Mouse (Mus musculus): ENCODE measurements around the gene Frmd4b. TPM values are rescaled to one million over a fixed set of nuclear protein-coding genes. Genes with fewer than 3 reads are reported as not detected.

The Frmd4b gene
- total RNA-seq, 2 experiments from 2014 or later, result 5.8 to 9.8 TPM

- DNase-seq, result no peak
Measured at GRCm38 (mm10) chr6:97580479-97581030, 36.8 kb downstream of the Frmd4b start.

- no peak for DNase-seq
Measured at GRCm38 (mm10) chr6:97579704-97580103, 37.6 kb downstream of the Frmd4b start.

GRCm38 (mm10) chr6:97578210-97578609 is 39.1 kb downstream of the Frmd4b start:
- DNase-seq, result no peak

GRCm38 (mm10) chr6:97577349-97577748 is 40.0 kb downstream of the Frmd4b start:
- no peak for DNase-seq

GRCm38 (mm10) chr6:97576565-97577346 is 40.6 kb downstream of the Frmd4b start:
- DNase-seq, result no peak

GRCm38 (mm10) chr6:97576096-97576495 is 41.2 kb downstream of the Frmd4b start:
- DNase-seq, result no peak

- no peak for DNase-seq
Measured at GRCm38 (mm10) chr6:97574973-97575372, 42.4 kb downstream of the Frmd4b start.

- DNase-seq, result no peak
Measured at GRCm38 (mm10) chr6:97572226-97572625, 45.1 kb downstream of the Frmd4b start.

- no peak for DNase-seq
Measured at GRCm38 (mm10) chr6:97568538-97568937, 48.8 kb downstream of the Frmd4b start.

- no peak for DNase-seq
Measured at GRCm38 (mm10) chr6:97566746-97567145, 50.6 kb downstream of the Frmd4b start.

- no peak for DNase-seq
Measured at GRCm38 (mm10) chr6:97557147-97557546, 60.2 kb downstream of the Frmd4b start.

- DNase-seq, result no peak
Measured at GRCm38 (mm10) chr6:97555637-97556036, 61.7 kb downstream of the Frmd4b start.

- DNase-seq, result no peak
Measured at GRCm38 (mm10) chr6:97553431-97553830, 63.9 kb downstream of the Frmd4b start.

- no peak for DNase-seq
Measured at GRCm38 (mm10) chr6:97552573-97552972, 64.8 kb downstream of the Frmd4b start.

GRCm38 (mm10) chr6:97551884-97552283 is 65.5 kb downstream of the Frmd4b start:
- no peak for DNase-seq

- DNase-seq, result no peak
Measured at GRCm38 (mm10) chr6:97551161-97551560, 66.2 kb downstream of the Frmd4b start.

- DNase-seq, result no peak
Measured at GRCm38 (mm10) chr6:97540458-97540857, 76.9 kb downstream of the Frmd4b start.

GRCm38 (mm10) chr6:97535763-97536445 is 81.4 kb downstream of the Frmd4b start:
- DNase-seq, result no peak

GRCm38 (mm10) chr6:97531043-97531442 is 86.3 kb downstream of the Frmd4b start:
- DNase-seq, result no peak

GRCm38 (mm10) chr6:97528961-97529680 is 88.2 kb downstream of the Frmd4b start:
- no peak for DNase-seq

GRCm38 (mm10) chr6:97526092-97526491 is 91.2 kb downstream of the Frmd4b start:
- DNase-seq, result peak; percentile 21

- peak; percentile 59 for DNase-seq
Measured at GRCm38 (mm10) chr6:97523118-97523517, 94.2 kb downstream of the Frmd4b start.
